Mouse (Mus musculus) adrenal gland, adult 2 months (tissue): ENCODE results near the gene Thtpa. TPM values are rescaled to one million over a fixed set of nuclear protein-coding genes. Genes with fewer than 3 reads are reported as not detected.

Experiments used
- DNase-seq: peaks from one replicate; pipeline ENCODE4 v3.0.0; 2021
- polyA plus RNA-seq: library from polyadenylated mRNA; depleted of rRNA; stranded (reverse); fragments of >200 nt; gene quantifications from 2 replicates; pipeline ENCODE4 v1.2.3, GENCODE M21; 2012
- total RNA-seq, 2 experiments: library from RNA; stranded (reverse); gene quantifications; 2 replicates each; pipeline ENCODE4 v1.2.3; 2021

Gene Thtpa
- total and polyA plus RNA-seq, 3 experiments, result 6.7 to 21.6 (median 11.6) TPM

DNA sequence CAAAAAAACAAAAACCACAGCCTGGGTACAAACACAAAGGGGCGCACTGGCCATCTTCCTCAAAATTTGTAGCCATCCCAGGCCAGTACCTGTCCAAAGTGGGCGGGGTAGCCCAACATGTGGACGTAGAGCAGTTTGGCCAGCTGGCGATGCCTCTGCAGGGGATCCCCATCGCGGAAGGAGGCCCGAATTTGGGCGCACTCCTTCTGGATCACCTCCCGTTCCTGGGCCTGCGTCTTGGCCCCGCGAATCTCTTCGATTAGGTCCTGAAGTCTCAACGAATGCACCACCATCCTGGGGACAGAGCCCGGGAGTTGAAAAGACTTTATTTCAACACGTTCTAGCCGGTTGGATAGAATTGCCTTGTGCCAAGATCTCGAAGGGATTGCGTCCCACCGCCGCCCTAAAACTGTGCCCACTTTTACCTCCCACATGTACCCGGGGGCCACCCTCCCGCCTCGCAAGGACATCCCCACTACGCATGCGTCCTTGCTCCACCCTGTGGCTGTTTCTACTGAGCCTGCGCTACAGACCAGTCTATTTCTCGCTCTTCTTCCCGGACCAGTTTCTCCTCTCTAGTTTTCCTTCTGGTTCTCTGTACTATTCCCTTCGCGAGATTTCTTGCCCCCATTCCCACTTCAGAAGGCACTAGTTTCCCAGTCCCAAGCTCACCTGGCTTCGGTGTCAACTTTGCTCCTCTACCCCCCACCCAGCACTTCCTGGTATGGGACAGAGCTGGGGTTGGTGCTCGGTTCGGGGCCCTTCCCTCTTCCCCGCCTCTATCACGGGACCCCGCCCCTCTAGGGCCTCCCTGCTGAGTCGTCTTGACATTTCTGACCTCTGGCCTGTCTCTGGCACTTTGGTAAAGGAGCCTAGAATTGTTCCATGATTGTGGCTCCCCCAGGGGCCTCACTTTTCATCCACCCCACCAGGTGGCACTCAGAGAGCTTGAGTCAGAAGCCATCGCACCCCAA is 11.5 kb downstream of the Thtpa start, which contains the start of gene Ap1g2:
Gene Ap1g2 (minus strand): TSS at position 758 of the 974 bp plus-strand sequence.
- DNase-seq, result peak; percentile 94

DNA sequence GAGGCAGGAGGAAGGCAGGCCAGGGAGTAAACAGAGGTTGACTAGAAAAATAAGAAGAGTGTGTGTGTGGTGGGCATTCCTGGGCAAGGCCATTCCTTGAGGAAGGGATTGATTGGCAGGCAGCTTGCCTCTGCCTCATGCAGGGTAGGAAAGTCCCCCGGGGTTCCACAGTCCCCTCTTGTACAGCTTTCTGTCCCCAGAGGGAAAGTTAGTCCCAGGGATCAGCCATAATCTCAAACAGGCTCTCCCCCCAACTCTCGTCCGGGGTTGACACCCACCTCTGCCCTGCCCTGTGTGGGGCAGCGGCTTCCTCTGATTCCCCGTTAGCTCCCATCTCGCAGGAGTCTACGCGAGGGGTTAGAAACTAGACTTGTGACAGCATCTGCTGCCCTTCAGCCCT is 12.4 kb downstream of the Thtpa start:
- DNase-seq, result no peak

DNA sequence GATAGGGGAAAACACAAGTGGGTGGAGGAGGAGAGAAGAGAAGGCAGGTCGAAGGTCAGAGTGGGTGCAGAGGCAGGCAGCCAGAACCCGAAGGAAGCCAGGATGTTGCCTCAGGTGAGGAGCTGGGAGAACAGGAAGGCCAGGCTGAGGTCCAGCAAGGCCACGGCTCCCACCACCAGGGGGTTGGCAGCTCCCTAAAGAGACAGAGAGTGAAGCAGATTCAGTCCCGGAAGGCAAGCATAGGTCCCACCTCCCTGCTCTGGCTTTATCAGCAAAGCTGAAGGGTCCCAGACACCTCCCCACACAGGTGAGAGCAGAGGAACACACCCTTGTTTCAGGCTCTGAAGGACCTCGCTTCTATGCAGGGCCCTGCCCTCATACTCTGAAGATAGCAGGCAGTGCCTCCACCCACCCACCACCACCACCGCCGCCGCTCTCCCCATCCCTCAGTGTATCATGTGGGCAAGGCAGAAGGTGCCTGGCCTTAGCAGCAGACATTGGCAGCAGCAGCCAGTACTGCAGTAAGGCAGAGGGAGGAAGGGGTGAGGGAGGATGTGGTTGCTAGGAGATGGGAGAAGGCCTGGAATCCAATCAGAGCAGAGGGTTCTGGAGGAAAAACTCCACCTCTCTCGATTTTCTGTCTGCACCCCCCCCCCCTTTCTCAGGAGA is 13.8 kb downstream of the Thtpa start:
- no peak for DNase-seq

DNA sequence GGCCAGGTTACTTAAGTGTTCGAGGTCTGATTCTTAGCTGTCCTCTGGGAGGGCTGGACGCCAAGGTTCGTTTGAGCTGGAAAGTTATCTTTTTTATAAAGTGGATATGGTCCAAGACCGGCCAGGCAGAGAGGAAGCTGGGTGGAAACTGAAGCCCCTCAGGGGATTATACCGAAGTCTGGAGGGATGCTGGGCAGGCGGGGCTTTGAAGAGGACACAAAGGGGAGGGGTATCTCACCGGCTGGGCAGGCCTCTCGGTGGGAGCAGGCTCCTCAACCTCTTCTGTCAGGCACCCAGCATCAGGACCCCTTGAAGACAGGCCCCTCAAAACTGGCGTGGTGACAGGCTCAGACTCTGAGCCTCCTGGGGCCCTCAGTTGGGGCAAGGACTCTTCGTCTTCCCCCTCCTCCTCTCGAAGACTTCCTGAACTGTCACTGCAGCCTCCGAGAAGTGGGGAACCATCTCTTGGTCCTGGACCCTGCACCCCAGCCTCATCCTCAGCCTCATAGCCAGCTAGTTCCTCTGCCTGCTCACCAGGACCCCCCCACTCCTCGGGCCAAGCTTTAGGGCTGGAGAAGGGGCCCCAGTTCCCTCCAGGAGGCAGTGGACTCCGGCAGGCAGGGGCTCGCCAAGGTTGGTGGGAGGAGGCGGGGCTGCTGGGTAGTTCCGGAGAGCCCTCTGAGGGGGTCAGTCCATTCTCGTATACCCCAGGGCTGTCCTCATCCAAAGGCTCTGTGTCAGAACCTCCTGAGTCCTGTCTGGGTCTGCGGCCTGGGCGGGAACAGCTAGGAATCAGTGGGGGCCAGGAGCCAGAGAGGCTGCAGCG is 14.7 kb downstream of the Thtpa start:
- no peak for DNase-seq

DNA sequence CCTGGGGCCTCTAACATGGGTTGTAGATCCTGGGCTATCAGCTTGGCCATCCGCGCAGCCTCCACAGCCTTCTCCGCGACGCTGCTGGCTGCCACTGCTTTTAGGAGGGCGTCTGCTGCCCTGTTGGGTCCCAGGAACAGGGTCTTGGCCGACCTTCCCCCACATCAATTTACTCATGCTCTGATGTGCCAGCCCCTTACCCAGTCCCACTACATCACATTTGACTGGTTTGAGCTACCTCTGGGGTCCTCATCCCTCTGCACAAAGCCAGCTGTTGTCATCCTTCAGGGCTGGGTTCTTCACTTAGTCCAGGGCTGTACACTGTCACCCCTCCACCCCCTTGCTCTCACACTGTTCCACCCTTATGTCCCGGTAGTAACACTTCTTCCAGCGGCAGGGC is 15.5 kb downstream of the Thtpa start:
- no peak for DNase-seq

DNA sequence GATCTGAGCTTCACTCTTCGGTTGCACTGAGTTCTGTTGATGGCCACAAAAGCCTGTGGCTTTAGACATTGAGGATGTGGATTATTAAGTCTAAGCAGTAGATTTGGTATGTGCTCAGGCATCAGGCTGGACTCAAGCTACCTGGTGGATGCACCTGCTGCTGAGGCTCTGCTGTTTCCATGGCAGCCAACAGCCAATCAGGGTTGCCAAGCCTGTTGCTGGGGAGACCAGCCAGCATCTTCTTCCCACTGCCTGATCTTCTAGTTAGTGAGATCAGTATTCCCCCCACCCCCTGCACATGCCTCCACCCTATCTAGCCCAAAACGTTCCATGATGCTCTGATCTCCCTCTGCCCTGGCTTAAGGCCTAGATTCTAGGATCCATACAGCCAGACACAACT is 17.1 kb downstream of the Thtpa start:
- no peak for DNase-seq

DNA sequence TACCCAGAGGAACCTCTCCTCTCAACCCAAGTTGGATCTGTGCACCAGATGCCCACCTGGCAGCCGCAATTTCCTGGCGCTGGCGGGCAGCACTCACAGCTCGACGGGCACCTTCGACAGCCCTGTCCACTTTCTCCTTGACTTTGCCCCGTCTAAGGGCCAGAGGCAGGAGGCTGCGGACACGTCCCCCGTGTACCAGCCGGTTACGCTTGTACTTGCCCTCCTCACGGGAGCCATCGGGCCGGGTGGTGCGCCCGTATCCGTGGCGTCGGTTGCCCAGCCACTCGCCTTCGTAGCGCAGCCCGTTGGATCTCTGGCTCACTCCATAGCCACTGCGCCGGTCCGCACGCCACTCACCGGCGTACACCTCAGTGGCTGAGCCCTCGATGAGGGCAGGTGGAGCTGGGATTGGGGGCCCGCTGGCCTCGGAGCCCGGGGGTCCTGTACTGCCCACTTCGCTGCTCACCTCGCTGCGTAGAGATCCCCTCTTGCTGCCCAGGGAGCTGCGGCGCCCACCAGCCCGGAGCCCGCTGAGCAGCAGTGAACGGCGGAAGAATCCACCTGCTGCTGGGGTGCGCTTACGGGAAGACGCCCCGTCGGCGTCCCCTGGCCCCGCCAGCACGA is 18.9 kb downstream of the Thtpa start:
- DNase-seq, result no peak

DNA sequence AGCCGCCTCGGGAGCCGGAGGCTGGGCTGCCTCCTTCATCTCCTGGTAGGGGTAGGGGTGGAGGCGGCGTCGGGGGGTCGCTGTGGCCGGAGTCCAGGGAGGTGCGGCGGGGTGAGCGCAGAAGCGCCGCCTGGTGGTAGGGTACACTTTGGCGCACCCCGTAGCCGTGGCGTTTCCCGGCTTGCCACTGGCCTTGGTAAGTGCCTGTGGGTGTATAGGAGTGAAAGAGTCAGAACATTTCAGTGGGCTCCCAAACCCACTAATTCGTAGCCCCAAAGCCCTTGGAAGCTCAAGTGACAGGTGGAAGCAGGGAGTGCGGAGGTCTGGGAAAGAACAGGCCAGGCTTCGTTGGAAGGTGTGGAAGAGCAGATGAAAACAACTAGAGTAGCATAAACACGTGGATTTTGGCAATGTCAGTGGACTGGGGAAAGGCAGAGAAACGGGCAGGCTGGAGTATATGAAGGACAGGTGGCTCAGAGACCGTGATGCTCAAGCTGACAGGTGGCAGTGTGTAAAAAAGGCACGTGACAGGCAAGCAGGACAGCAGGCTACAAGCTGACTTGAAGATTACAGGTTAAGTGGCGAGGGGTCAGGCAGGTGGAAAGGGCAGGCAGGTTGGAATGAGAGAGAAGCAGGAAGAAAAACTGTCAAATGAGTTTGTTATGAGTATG is 19.5 kb downstream of the Thtpa start:
- DNase-seq, result no peak

DNA sequence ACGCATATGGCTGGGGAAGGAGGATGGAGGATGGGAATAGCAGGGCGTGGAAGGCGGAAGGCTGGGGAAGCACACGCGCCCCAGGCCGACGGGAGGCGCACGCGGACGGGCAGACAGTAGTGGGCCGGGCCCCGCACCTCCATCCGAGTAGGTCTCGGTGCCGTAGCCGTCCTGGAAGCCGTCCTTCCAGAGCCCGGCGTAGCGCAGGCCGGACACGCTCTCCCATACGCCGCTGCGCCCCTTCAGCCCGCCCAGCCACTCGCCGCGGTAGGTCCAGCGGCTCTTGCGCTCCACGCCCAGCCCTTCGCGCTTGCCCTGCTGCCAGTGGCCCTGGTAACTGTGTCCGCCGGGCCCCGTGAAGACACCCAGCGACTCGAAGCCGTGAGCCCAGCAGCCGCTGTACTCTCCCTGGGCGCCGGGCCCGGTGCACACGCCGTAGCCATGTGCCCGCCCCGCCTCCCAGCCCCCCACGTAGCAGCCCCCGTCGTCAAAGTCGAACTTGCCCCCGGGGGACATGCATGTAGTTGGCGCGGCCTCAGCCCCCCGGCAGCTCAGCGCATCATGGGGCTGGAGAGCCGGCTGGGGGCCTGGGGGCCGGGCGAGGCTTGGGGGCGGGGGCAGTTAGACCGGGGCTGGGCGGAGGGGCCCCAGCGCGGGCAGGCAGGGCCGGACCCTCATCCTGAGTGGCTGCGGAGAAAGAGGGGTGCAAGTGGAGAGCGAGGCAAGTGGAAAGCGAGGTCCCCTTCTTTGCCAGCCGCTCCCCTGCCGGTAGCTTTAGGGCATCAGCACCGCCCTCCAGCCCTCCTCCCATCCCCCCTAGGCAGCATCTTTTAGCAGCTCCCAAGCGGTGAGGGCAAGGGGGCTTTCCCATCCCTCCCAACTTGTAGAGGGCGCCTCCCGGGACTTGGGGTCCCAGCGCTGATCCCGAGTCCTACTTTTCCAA is 20.4 kb downstream of the Thtpa start:
- DNase-seq, result peak; percentile 75

DNA sequence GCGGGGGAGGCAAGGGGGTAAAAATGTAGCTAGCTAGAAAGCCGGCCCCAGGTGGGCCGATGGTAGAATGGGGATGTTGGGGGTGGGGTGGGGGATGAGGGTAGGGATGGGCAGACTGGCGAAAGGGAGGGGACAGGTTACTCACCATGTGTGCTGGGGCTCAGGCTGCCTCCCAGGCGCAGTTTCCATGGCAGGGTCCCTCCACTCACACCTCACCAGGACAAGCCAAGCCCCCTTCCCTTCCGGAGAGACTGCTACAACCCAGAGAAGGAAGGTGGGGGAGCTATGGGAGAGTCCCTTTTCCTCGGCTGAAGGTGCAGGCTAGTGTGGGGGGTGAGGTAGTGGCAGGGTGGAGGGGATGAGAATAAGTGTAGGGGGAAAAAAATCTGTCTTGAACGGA is 21.3 kb downstream of the Thtpa start:
- no peak for DNase-seq

DNA sequence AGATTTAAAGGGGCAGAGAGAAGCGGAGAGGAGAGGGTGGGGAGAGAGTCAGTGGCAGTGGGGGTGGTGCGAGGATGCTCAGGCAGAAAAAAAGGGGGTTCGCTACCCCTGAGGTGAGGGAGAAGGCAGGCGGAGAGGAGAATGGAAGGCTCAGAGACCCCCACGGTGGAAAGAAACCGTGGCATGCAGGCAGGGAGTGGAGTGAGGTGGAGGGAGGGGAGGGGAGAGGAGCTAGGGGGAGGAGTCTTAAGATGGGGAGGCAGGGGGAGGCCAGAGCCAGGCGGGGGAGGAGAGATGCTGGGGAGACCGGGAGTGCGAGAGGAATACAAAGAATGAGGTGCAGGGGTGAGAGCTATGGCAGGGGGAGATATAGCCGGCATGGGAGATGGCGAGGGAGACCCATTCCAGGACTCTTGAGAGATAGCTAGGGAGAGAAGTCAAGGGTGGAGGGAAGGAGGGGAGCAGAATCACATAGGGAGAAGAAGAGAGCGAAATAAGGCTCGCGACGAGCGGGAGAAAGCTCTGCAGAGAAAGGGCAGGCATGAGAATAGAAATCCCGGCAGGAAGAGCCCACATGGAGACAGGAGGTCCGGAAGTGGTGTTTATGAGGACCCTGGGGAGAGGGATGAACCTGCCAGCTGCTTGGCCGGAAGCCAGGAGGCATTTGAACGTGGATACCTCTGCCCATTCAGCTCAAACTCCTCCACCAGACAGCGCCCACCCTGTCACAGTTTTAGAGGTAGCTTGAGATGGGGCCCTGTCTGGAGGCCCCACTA is 22.0 kb downstream of the Thtpa start, which contains the start of gene Jph4:
Gene Jph4 (minus strand): TSS at position 511 of the 776 bp plus-strand sequence.
- DNase-seq, result no peak

DNA sequence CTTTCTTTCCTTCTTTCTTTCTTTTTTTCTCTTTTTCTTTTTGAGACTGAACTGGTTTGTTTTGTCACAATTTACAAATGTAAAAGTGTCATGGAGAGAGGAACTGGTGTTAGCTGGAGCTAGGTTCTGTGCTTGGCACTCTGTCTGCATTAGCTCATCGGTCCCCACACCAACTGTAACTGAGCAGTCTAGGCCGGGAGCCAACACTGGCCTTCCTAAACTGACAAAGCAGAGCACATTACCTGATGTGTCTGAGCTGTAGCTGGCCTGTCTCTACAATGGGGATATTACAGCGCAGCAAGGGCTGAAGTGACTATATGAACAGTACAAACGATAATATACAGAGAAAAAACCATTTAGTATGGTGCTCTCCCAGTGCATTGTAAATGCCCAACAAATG is 24.3 kb downstream of the Thtpa start:
- peak; percentile 69 for DNase-seq

DNA sequence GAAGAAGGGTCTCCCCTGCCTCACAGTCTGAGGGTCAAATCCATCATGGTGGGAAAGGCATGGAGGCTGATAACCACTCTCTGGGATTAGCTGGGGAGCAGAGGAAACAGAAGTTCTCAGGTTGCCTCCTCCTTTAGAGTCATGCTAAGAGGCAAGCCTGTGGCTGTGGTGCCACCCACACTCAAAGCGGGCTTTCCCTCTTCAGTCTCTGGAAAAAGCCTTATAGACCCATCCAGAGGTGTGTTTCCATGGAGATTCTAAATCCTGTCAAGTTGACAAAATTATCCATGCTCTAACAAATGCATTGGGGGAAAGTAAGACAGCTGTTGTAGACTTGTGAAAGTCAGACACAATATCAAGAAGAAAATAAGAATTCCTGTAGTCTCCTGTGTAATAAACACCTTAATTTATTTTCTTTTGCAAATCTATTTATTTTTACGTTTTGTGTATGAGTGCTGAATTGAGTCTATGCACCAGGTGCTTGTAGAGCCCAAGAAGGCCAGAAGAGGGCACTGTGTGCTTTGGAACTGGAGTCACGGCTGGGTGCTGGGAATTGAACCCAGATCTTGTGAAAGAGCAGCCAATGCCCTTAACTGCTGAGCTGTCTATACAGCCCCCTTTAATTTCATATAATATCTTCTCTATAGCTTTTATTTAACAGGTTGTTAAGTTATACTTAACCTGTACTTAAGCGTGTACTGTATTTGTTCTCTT is 25.0 kb downstream of the Thtpa start:
- no peak for DNase-seq

DNA sequence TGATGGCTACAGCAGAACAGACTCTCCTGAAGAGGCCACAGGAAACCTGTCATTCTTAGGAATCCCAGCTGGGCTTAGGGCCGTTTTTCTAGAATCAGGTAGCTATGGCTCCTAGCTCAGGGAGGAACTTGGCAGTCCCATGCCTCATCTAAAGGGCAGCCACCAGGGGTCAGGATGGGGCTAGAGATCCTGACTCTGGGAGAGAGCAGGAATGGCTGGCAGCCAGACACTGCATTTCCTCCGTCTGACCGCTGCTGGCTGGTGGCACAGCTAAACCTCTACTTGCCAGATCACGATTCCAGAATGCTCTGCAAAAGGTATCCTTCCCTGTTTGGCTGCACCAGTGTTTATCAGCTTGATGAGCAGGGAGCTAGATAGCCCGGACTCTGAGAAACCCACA is 27.4 kb downstream of the Thtpa start:
- DNase-seq, result peak; percentile 86

DNA sequence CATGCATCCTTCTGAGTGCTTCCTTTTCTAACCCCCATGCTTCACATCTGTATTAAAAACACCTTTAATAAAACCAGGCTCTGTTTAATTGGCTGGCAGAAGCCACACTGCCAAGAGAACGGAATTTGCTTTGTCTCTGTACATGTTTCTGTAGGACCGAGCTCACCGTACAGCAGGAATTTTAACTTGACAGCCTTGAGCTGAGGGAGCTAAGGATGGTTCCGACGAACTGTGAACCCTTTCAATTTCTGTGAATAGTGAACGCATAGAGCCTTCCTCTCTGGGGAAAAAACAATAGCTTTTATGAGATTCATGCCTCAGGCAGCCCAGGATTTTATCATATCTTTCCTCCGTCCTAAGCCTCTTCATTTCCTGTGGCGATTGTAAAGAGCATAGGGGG is 27.8 kb downstream of the Thtpa start:
- no peak for DNase-seq

DNA sequence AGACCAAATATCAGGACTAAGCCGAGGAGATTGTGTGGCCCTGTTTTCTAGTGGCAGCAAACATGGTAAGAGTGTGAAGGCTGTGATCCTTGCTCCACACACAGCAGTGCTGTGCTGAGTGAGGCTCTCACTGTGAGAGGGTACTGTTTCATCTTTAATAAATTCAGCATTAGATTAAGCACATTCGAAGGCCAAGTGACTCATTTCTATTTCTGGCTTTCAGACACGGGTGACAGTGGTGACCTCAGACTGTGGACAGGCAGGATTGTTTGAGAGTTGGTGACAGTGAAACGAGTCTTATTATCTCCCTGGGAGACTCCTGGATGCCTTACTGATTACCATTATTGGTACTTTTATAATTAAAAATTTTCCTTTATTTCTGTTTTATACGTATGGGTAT is 31.1 kb downstream of the Thtpa start:
- peak; percentile 63 for DNase-seq

DNA sequence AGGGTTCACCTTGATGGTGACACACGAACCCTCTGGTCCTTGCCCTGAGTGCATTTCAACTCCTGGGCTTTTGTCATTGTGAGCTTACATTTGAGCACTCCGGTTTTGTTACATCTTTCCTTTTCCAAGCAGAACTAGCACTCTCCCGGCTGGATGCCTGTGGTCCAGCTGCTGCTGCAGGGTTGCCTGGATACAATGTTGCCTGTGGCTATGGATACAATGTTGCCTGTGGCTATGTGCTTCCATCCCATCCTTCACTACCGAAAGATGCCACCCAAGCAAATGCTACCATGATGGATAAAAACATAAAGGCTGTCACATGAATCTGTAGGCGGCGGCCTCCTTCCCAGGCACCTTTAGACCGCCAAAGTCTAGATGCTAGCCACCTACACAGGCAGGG is 31.9 kb downstream of the Thtpa start:
- no peak for DNase-seq

DNA sequence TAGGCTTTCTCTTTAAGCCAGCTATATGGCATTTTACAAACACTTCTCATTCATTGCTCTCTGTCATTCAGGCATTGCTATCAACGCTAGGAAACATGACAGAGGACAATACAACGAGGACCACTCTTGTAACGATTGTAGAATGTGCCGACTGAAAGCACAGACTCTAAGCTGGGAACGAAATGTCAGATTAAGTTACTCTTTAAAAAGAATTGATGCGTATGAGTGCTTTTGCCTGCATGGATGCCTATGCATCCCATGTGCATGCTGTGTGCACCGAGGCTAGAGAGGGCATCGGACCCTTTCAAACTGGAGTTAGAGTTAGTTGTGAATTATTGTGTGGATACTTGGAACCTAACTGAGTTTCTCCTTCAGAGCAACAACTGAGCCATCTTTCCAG is 41.1 kb downstream of the Thtpa start:
- no peak for DNase-seq

DNA sequence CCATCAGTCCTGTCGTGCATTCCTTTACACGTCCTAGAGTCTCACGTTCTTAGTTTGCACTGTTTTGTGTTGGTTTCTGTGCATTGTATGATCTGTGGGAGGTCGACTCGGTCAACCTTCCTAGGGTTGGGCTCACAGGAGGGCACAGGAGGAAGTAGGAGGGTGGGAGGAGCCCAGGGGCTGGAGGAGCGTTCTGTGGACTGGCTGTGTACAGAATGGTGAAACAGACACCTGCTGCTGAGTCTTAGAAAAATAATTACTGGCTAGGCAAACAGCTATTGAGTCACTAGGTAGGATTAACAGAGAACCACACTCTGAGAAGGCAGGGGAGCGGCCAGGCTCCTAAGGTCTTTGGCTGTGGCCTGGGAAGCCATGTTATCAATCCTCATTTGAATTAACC is 44.7 kb downstream of the Thtpa start:
- DNase-seq, result no peak
